Mouse (Mus musculus): ENCODE results near the gene Cd276. TPM values are rescaled to one million over a fixed set of nuclear protein-coding genes. Genes with fewer than 3 reads are reported as not detected.
"Not testable (repeated sequence)": the region's sequence is repeated elsewhere in the genome, so short reads cannot be mapped to it uniquely, and the experiment has no call there.

The Cd276 gene
- 0.37 and 2.9 TPM in 2 replicates for total RNA-seq (2017)

GRCm38 (mm10) chr9:58554908-58555684 is at the start of gene Cd276:
Cd276 (minus strand) TSS chr9:58555437.
- ATAC-seq (ENCODE audit: extremely low read depth, insufficient number of reproducible peaks, low FRiP score, poor library complexity, severe bottlenecking), result no peak

DNA sequence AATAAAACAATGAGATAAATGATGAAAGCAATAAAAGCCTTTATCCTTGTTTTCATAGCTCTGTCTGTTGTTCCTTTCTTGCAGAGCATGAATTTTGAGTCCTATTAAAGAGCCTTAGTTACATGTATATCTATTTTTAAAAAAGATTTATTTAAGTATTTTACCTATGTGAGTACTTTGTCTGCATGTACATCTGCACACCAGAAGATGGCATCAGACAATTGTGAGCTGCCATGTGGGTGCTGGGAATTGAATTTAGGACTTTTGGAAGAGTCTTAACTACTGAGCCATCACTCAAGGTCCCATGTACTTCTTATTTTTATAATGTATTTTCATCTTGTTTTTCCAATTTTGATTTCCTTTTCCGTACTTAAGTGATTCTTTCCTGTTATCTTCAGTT is 40.1 kb upstream of the Cd276 start:
- no peak for ATAC-seq (ENCODE audit: extremely low read depth, insufficient number of reproducible peaks, low FRiP score, poor library complexity, severe bottlenecking)

GRCm38 (mm10) chr9:58588657-58589056 is 33.4 kb upstream of the Cd276 start:
- no peak for ATAC-seq (ENCODE audit: extremely low read depth, insufficient number of reproducible peaks, low FRiP score, poor library complexity, severe bottlenecking)

DNA sequence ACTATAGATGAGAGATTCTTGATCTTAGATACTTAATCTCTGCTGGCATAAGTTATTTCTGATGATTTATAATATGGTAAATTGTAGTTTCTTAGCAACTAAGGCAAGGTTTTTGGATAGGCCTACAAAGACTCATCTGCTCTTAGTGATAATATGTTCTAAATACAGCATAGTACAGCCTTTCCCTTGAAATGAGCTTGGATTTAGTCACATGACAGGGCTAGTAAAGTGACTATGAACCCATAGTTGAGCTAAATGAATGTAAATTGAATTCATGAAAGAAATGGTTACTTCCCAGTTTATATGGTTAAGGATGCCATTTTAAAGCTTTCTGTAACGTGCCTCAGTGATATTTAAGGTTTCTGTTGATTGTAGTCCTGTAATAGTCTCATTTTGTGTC is 29.1 kb upstream of the Cd276 start:
- no peak for ATAC-seq (ENCODE audit: extremely low read depth, insufficient number of reproducible peaks, low FRiP score, poor library complexity, severe bottlenecking)

DNA sequence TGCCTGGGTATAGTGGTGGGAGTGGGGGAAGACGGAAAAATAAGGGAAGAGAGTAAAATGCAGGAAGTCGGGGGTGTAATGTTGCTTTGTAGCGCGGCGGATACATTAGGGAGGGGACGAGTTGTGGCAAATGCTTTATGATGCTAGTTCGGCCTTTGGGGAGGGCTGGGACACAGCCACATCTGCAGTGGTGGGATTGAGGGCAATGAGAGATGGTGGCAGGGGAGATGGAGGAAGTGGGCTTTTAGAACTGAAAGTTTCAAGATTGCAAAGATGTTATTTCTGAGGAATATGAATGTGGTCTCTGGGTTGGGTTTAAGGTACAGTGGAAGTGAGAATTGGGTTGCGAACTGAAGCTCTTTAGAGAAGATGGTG is 28.0 kb upstream of the Cd276 start:
- ATAC-seq (ENCODE audit: extremely low read depth, insufficient number of reproducible peaks, low FRiP score, poor library complexity, severe bottlenecking), result no peak

DNA sequence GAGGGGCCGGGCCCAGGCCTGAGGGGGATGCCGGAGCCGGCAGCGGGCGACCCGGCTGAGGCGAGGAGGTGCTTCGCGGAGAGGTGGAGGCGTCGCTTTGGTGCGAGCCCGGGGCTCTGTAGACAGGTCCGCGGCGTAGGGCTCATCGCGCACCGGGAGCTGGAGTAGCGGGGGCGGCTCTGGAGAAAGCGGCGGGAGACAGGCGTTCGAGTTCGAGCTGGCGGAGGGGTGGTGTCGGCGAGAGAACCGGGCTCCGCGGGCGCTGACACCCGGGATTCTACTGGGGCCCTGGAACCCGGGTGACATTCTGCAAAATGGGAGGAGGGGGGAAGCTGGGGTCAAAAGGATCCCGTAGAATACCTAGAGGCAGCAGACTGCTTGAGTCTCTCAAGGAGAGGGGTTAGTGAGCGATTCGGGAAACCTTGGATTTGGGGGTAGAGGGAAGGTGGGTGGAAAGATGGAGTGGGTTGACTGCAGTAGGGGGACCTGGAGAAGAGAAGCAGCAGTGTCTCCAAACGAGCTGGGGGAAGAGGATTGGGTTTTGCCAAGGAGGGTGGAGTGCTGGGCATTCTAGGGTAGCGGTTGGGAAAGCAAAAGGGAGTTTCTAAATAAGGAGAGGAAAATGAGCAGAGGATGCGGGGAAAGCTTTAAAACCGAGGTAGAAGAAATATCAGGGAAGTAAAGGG is 27.5 kb upstream of the Cd276 start:
- ATAC-seq (ENCODE audit: extremely low read depth, insufficient number of reproducible peaks, low FRiP score, poor library complexity, severe bottlenecking), result peak; percentile 10; the same call in 1 of the 2 replicates

DNA sequence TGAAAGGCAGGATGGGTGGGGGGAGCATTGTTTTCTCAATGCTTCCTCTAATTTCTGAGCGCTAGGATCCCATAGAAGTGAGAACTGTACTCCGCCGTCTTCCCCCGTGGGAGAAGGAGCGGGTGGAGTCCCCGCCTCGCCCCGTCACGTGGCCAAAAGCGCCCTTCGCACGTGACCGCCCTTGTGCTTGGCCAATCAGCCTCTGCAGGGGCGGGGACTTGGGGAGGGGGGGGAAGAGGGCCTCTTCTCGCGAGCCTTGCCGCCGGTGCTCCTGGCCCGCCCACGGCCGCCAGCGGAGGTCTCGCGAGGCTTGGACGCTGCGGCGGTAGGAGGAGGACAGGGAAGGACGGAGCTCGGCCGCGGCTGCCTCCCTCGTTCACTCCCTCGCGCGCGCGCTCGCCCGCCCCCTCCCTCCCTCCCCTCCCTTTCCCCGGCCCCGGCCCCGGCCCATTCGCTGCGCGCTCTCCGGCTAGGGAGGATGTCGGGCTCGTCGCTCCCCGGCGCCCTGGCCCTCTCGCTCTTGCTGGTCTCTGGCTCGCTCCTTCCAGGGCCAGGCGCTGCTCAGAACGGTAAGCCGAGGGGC is 26.8 kb upstream of the Cd276 start, which contains the start of gene Nptn:
Nptn (plus strand) TSS at position 283 of the 583 bp plus-strand sequence.
- peak; percentile 90 for ATAC-seq (ENCODE audit: extremely low read depth, insufficient number of reproducible peaks, low FRiP score, poor library complexity, severe bottlenecking)

DNA sequence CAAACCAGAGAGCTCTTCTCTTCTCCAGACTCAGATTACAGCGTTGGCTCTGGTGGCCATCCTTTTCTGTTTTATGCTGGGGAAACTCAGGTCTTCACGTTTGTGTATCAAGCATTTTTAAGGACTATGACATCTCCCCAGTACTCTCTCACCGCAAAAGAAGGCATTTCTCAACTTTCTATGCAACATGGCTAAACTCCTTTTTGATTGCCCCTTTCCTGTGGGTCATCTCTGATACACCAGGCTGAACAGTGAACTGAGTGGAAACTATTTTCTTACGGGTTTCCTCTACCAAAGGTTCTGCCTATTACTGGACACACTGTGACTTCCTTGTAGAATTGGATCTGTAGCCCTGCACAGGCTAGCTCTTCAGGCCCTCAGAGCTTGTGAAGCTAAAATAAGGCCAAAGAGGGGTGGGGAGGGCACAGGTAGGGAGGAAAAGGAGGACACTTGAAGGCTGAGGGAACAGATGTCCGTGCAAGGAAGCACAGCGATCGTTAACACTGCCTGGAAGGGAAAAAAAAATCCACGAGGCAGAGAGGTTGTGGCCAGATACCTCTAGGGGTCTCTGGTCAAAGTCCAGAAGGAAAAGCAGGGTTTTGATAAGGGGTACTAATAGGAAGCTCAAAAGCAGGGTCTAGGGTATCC is 26.2 kb upstream of the Cd276 start:
- ATAC-seq (ENCODE audit: extremely low read depth, insufficient number of reproducible peaks, low FRiP score, poor library complexity, severe bottlenecking), result no peak

DNA sequence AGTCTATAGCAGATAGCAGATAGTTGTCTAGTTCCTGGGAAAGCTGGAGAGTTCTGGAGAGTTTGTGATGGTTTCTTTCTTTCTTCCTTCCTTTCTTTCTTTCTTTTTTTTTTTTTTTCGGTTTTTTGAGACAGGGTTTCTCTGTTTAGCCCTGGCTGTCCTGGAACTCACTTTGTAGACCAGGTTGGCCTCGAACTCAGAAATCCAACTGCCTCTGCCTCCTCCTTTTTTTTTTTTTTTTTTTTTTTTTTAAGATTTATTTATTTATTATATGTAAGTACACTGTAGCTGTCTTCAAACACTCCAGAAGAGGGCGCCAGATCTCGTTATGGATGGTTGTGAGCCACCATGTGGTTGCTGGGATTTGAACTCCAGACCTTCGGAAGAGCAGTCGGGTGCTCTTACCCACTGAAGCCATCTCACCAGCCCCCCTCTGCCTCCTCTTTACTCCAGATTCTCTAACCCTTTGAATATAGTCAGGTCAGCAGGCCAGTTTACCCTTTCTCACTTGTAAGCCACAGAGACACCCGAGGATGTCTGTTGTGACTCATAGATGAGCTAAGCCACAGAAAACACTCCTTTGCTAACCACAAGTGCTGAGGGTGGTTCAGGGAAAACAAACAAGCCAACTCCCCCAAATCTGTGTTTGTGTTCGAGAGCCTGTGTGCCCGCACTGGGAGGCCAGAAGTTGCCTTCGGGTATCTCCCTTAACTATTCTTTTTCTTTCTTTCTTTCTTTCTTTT is 25.4 kb upstream of the Cd276 start:
- ATAC-seq (ENCODE audit: extremely low read depth, insufficient number of reproducible peaks, low FRiP score, poor library complexity, severe bottlenecking), result not testable (repeated sequence)

GRCm38 (mm10) chr9:58578669-58579068 is 23.4 kb upstream of the Cd276 start:
- ATAC-seq (ENCODE audit: extremely low read depth, insufficient number of reproducible peaks, low FRiP score, poor library complexity, severe bottlenecking), result no peak

DNA sequence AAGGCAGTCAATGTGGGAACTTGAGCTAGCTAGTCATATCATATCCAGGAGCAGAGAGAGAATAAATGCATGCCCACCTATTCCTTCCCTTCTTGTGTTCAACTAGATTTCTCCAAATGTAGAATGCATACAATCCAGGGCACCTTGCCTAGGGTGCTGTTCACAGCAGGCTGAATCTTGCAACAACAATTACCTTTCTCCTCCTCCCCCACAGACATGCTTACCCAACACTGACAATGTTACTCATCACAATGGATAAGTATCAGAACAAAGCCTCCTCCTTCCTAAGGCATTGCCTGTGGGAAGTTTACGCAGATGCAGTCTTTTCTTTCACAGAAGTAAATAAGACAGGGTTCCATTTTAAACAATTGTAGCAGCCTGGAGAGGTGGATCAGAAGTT is 15.8 kb upstream of the Cd276 start:
- no peak for ATAC-seq (ENCODE audit: extremely low read depth, insufficient number of reproducible peaks, low FRiP score, poor library complexity, severe bottlenecking)

DNA sequence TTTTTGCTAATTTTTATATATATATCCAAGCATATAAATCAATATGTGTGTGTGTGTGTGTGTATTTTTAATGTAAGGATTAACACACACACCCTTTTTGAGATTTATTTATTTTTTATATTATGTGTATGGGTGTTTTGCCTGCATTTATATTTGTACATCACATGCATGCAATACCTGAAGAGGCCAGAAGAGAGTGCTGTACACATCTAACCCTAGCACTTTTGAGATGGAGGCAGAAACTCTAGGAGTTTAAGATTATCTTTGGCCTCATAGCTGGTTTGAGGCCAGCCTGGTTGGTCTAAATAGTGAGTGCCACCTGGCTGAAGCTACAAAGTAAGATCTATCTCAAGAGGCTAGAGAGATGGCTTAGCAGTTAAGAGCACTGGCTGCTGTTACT is 12.4 kb upstream of the Cd276 start:
- ATAC-seq (ENCODE audit: extremely low read depth, insufficient number of reproducible peaks, low FRiP score, poor library complexity, severe bottlenecking), result peak; percentile 71; the same call in 1 of the 2 replicates

GRCm38 (mm10) chr9:58565945-58566344 is 10.7 kb upstream of the Cd276 start:
- ATAC-seq (ENCODE audit: extremely low read depth, insufficient number of reproducible peaks, low FRiP score, poor library complexity, severe bottlenecking), result not testable (repeated sequence)

GRCm38 (mm10) chr9:58560211-58560610 is 5.0 kb upstream of the Cd276 start:
- no peak for ATAC-seq (ENCODE audit: extremely low read depth, insufficient number of reproducible peaks, low FRiP score, poor library complexity, severe bottlenecking)

- ATAC-seq (ENCODE audit: extremely low read depth, insufficient number of reproducible peaks, low FRiP score, poor library complexity, severe bottlenecking), result no peak
These were observed 2.5 kb upstream of the Cd276 start for GRCm38 (mm10) chr9:58557457-58558455.

- ATAC-seq (ENCODE audit: extremely low read depth, insufficient number of reproducible peaks, low FRiP score, poor library complexity, severe bottlenecking), result no peak
These were observed 1.4 kb upstream of the Cd276 start for GRCm38 (mm10) chr9:58556627-58557026.

GRCm38 (mm10) chr9:58555685-58556414 is 613 bp upstream of the Cd276 start:
- ATAC-seq (ENCODE audit: extremely low read depth, insufficient number of reproducible peaks, low FRiP score, poor library complexity, severe bottlenecking), result no peak
